Mouse (Mus musculus) ES-E14 (cell line): ENCODE results near the gene Specc1l. TPM values are rescaled to one million over a fixed set of nuclear protein-coding genes. Genes with fewer than 3 reads are reported as not detected.

Experiments
- DNase-seq: peaks from one replicate; pipeline ENCODE4 v3.0.0-alpha.2; 2013; ENCODE audit warnings: low read depth, low spot score
- H3K27ac ChIP-seq: 2 replicates; pipeline ENCODE4 v1.5.1; 2012; ENCODE audit warnings: low read depth, mild to moderate bottlenecking, low read length, moderate library complexity, mixed read lengths; ENCODE audit not compliant: poor library complexity, insufficient read depth, severe bottlenecking
- H3K36me3 ChIP-seq: 2 replicates; pipeline ENCODE4 v1.6.1; 2012; ENCODE audit warnings: mild to moderate bottlenecking, low read length, moderate library complexity, mixed read lengths; ENCODE audit not compliant: control insufficient read depth, poor library complexity, insufficient read depth, severe bottlenecking
- H3K4me1 ChIP-seq, 2 experiments: fragments of 150-350 bp in 1 of 2; sonication (generic) in 1 of 2; 2 replicates each; pipeline ENCODE4 v1.6.1; 2012; ENCODE audit warnings: low read length in 2 of 2, mild to moderate bottlenecking in 1 of 2, mixed read lengths in 1 of 2; ENCODE audit not compliant: control insufficient read depth in 2 of 2, insufficient read depth in 2 of 2, poor library complexity in 1 of 2
- H3K4me3 ChIP-seq, 2 experiments: fragments of 150-350 bp in 1 of 2; sonication (generic) in 1 of 2; 2 replicates each; pipeline ENCODE4 v1.5.1; 2012; ENCODE audit warnings: low read length in 2 of 2, low read depth in 1 of 2, mild to moderate bottlenecking in 1 of 2, mixed read lengths in 1 of 2; ENCODE audit not compliant: insufficient read depth in 1 of 2, poor library complexity in 1 of 2, severe bottlenecking in 1 of 2
- H3K9ac ChIP-seq: 2 replicates; pipeline ENCODE4 v1.6.1; 2012; ENCODE audit warnings: low read depth, mild to moderate bottlenecking, low read length, mixed read lengths; ENCODE audit not compliant: poor library complexity, insufficient read depth, severe bottlenecking
- H3K9me3 ChIP-seq: fragments of 150-350 bp; sonication (generic); 2 replicates; pipeline ENCODE4 v1.6.1; 2012; ENCODE audit warnings: low read depth, mild to moderate bottlenecking, low read length; ENCODE audit not compliant: control insufficient read depth, insufficient read depth
- CHD2 ChIP-seq: IDR thresholded peaks from 2 replicates; pipeline ENCODE4 v1.6.1; 2014; ENCODE audit warnings: mild to moderate bottlenecking, low read depth, low read length, inconsistent platforms
- HCFC1 ChIP-seq: IDR thresholded peaks from 2 replicates; pipeline ENCODE4 v1.6.1; 2012; ENCODE audit warnings: low read length, inconsistent platforms, borderline replicate concordance; ENCODE audit not compliant: insufficient read depth
- MAFK ChIP-seq: IDR thresholded peaks from 2 replicates; pipeline ENCODE4 v1.6.1; 2014; ENCODE audit warnings: mild to moderate bottlenecking, low read depth, low read length, inconsistent platforms; ENCODE audit not compliant: insufficient read depth
- ZC3H11A ChIP-seq: IDR thresholded peaks from 2 replicates; pipeline ENCODE4 v1.6.1; 2012; ENCODE audit warnings: low read depth, mild to moderate bottlenecking, inconsistent platforms, low read length, borderline replicate concordance
- ZNF384 ChIP-seq: IDR thresholded peaks from 2 replicates; pipeline ENCODE4 v1.6.1; 2012; ENCODE audit warnings: low read depth, low read length, inconsistent platforms
- in situ Hi-C, 2 experiments: fragments of 600-800 bp; cut with MboI; formaldehyde crosslinking; loops; one replicate each; pipeline ENCODE4 v1.15.1; 2025; ENCODE audit warnings: low sequenced_read_pairs in 2 of 2, inconsistent platforms in 1 of 2; ENCODE audit not compliant: unreplicated experiment in 2 of 2
- total RNA-seq: library from RNA; depleted of rRNA; stranded (reverse); fragments of 300-350 nt; gene quantifications from 2 replicates; pipeline ENCODE4 v1.2.3, GENCODE M21; 2012

Gene Specc1l
- total RNA-seq, 1 experiment, result 23.5 TPM

DNA sequence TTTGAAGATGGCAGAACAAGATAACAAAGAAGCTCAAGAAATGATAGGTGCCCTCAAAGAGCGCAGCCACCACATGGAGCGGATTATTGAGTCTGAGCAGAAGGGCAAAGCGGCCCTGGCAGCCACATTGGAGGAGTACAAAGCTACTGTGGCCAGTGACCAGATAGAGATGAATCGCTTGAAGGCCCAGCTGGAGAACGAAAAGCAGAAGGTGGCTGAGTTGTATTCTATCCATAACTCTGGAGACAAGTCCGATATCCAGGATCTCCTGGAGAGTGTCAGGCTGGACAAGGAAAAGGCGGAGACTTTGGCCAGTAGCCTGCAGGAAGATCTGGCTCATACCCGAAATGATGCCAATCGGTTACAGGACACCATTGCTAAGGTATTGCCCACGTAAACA lies 34.5 kb downstream of the Specc1l start:
- in situ Hi-C loops, result no loop called here
- Histone ChIP-seq H3K9me3 (no peaks in the 10 kb centered on the region), H3K36me3 (peaks cover 28% of the 10 kb centered on the region), H3K4me1 (no peaks in the 10 kb centered on the region), H3K4me3 (no peak overlapping the region), H3K27ac (no peak overlapping the region), H3K9ac (no peak overlapping the region)
- DNase-seq, result no peak
- TF ChIP-seq MAFK, result no peak
- no peak for TF ChIP-seq HCFC1
- no peak for TF ChIP-seq CHD2
- no peak for TF ChIP-seq ZC3H11A
- TF ChIP-seq ZNF384, result no peak

DNA sequence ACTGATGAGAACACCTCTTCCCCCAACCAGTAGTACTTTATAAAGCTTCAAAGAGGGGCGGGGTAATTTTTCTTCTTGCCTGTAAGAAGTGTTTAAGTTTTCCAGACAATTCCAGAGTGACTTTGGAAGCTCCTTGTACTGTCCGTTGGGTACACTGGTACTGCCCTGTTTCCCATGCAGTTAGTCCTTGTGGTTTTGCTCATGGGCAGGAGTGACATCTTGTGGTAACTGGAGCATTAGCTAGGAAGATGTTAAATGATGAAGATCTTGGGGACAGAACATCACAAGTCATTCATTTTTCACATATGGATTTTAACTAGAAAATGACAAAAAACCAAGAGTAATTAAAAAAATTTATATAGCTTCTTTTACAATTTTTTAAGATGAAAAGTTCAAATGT lies 39.1 kb downstream of the Specc1l start:
- Histone ChIP-seq H3K9ac (no peak overlapping the region), H3K27ac (no peak overlapping the region), H3K4me1 (no peaks in the 10 kb centered on the region), H3K36me3 (peaks cover 14% of the 10 kb centered on the region), H3K4me3 (no peak overlapping the region), H3K9me3 (no peaks in the 10 kb centered on the region)
- no peak for TF ChIP-seq ZNF384
- no peak for TF ChIP-seq ZC3H11A
- no peak for TF ChIP-seq MAFK
- no peak for TF ChIP-seq CHD2
- TF ChIP-seq HCFC1, result no peak
- no peak for DNase-seq
- in situ Hi-C loops, result no loop called here

DNA sequence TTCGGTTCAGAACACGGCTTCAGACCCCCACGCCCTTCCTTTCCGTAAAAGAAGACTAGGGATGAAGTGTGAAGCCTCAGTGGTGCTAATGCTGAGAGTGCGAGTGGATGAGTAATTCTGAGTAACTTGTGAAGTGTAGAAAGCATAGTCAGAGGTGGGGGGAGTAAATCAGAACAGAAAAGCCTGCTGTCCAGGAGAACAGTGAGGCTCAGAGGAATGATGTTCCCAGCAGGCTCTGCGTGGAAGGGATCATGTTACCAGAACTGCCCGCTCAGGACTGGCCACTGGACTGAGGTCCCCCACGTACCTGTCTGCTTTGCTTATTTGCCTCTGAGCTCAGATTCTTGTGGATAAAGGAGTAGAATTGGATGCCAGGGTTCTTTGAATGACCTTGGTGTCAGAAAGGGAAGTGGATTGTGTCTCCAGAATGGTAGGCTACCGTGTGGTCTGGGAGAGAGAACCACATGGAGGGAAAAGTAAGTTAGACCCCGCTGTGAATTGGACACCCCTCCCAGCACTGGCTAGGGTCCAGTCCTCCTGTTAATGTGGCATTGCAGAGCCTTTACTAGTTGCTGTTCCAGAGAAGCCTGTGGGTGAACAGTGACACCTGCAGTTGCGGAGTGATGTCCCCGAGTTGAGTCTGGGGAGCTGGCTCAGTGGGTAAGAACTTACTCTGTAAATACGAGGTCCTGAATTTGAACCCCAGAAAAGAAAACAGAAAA lies 40.6 kb downstream of the Specc1l start:
- Histone ChIP-seq H3K4me1 (no peaks in the 10 kb centered on the region), H3K9me3 (no peaks in the 10 kb centered on the region), H3K36me3 (peaks cover 6% of the 10 kb centered on the region), H3K4me3 (no peak overlapping the region), H3K9ac (no peak overlapping the region), H3K27ac (no peak overlapping the region)
- in situ Hi-C loops, result no loop called here
- TF ChIP-seq ZC3H11A (no peak), CHD2 (no peak), ZNF384 (no peak), MAFK (no peak), HCFC1 (no peak)
- DNase-seq, result no peak

DNA sequence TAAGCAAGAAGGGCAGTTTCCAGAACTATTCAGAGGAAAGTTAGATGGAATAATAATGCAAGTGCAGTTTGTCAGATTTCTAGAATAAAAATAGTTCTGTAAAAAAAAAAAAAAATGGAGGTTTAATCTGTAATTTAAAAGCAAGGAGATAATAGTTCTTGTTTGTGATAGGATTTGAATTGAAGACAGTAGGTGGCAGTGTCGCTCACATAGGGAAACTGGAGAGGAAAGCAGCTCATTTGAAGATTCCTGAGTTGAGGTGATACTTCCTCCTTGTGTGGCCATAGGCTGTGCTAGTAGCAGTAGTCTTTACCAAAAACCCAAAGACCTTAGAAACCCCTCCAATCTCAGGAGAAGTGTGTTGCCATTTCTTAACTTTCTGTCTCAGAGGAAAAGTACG lies 43.2 kb downstream of the Specc1l start:
- Histone ChIP-seq H3K4me3 (no peak overlapping the region), H3K9ac (no peak overlapping the region), H3K9me3 (no peaks in the 10 kb centered on the region), H3K27ac (no peak overlapping the region), H3K36me3 (peaks cover 3% of the 10 kb centered on the region), H3K4me1 (peaks cover 0 to 2% of the 10 kb centered on the region in 2 experiments; a peak in 1 of 4 replicates)
- TF ChIP-seq ZNF384 (no peak), HCFC1 (no peak), CHD2 (no peak), ZC3H11A (no peak), MAFK (no peak)
- no peak for DNase-seq
- in situ Hi-C loops, result no loop called here

DNA sequence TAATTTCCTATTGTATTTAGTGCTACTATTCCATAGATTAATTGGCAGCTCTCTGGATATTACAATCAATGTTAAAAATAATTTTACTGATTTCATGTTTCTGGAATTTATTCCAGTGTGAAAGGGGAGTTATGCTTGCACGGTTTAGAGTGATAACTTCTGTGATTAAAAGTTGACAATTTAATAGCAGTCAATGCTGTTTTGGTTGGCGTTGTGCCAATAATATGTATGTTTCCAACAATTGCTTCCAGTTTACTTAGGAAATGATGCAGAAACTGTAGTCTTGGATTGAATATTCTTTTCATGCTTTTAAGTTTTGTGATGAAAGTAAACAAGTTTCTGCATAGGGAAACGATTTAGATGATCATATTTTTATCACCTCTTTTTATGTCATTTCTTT lies 45.5 kb downstream of the Specc1l start:
- Histone ChIP-seq H3K9ac (no peak overlapping the region), H3K4me3 (no peak overlapping the region), H3K9me3 (no peaks in the 10 kb centered on the region), H3K36me3 (peaks cover 10% of the 10 kb centered on the region), H3K27ac (no peak overlapping the region), H3K4me1 (peaks cover 0 to 2% of the 10 kb centered on the region in 2 experiments; a peak in 2 of 4 replicates)
- TF ChIP-seq CHD2, result no peak
- no peak for TF ChIP-seq ZC3H11A
- in situ Hi-C loops, result no loop called here
- DNase-seq, result no peak
